Mouse (Mus musculus): ENCODE results near the gene Pbx4.

- no peak for TF ChIP-seq CTCF (IDR thresholded peaks at IDR 0.05; ENCODE audit: extremely low read depth, insufficient read length, insufficient replicate concordance, low read depth, low read length)
- no peak for TF ChIP-seq POLR2A (IDR thresholded peaks at IDR 0.05; ENCODE audit: low read depth, low read length)
These were observed 63.6 kb downstream of the Pbx4 start for GRCm38 (mm10) chr8:69895772-69896451.
